7 mouse cellular contexts compared by ENCODE assay signal in the genomic region with DNA sequence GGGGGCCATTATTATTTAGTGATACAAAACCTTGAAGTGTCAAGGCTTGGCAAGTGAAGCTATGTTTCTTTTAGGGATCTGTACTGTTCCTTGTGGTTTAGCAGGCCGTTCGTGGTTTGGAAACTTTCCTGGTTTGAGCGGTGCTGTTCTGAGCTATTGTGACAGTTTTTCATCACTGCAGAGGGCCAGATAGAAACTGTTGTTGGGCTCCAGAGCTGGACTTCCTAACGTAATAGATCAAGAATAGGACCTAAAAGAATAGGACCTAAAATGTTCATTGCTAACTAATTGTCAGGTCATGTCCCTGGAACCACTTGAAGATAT. TPM values are rescaled to one million over a fixed set of nuclear protein-coding genes. Genes with fewer than 3 reads are reported as not detected.
DNase-seq lines count a peak whose midpoint lies in the region; ATAC-seq and TF ChIP-seq lines count a peak whose summit lies in the region.

No protein-coding gene starts in this region.

- DNase-seq in spleen, adult 2 months (ENCODE audit: low read depth in 1 of 2, low spot score in 2 of 2), result no peak
- DNase-seq in spleen, postnatal 14 days (ENCODE audit: low spot score in 2 of 2), result no peak
- DNase-seq in forebrain, embryonic 14.5 days (ENCODE audit: low spot score), result peak; percentile 5
- no peak for DNase-seq in liver, embryonic 14.5 days (ENCODE audit: low read depth in 3 of 3, low spot score in 3 of 3)
- DNase-seq in stomach, postnatal 0 days (ENCODE audit: low spot score), result no peak
- DNase-seq in left cerebral cortex, adult 9 months (ENCODE audit: low spot score in 2 of 2), result no peak

- H3K4me1 ChIP-seq in spleen, adult 2 months (ENCODE audit: control insufficient read depth, insufficient read depth, insufficient read length), result peaks cover 2% of the 10 kb centered on the region; the same call in 1 of the 2 replicates
- H3K4me1 ChIP-seq in forebrain, embryonic 14.5 days (ENCODE audit: control insufficient read depth, insufficient read depth, low read length), result peaks cover 3% of the 10 kb centered on the region; the same call in 1 of the 2 replicates
- peaks cover 0 to 4% of the 10 kb centered on the region in 2 experiments; a peak in 2 of 4 replicates for H3K4me1 ChIP-seq in liver, embryonic 14.5 days (replicated peaks; ENCODE audit: control insufficient read depth in 2 of 2, insufficient read depth in 2 of 2, low read length in 1 of 2)
- H3K4me1 ChIP-seq in stomach, postnatal 0 days (replicated peaks; ENCODE audit: control insufficient read depth, insufficient read depth), result no peaks in the 10 kb centered on the region

- 0 out of 2 replicates have a peak, but pooled peaks have one; percentile 1 for ATAC-seq in forebrain, embryonic 14.5 days
- no peak for ATAC-seq in liver, embryonic 14.5 days (ENCODE audit: insufficient read depth)
- ATAC-seq in stomach, postnatal 0 days (ENCODE audit: low FRiP score, low TSS enrichment), result no peak
- ATAC-seq in erythroid progenitor cell, adult 5-6 weeks (replicated peaks; ENCODE audit: low FRiP score, poor library complexity, severe bottlenecking), result no peak

- no peak for TF ChIP-seq POLR2A in spleen, adult 2 months (IDR thresholded peaks at IDR 0.05; ENCODE audit: low read depth, low read length)

- WGBS in spleen, adult 2 months, result under 1% methylated on average over 4 of the region's 4 CpGs
- 0% methylated on average over 4 of the region's 4 CpGs for WGBS in forebrain, embryonic 14.5 days
- 0% methylated on average over 4 of the region's 4 CpGs for WGBS in liver, embryonic 14.5 days (ENCODE audit: insufficient replicate concordance)
- 1% methylated on average over 4 of the region's 4 CpGs for WGBS in stomach, postnatal 0 days

- peak overlapping the region; percentile 69 for H3K4me2 ChIP-seq in forebrain, embryonic 14.5 days (ENCODE audit: low read length)
- peak overlapping the region; percentile 62 for H3K4me2 ChIP-seq in liver, embryonic 14.5 days (ENCODE audit: low read depth)
- peak overlapping the region; percentile 77 for H3K4me2 ChIP-seq in stomach, postnatal 0 days (replicated peaks; ENCODE audit: low read depth)

- H3K9ac ChIP-seq in forebrain, embryonic 14.5 days (ENCODE audit: low read length), result peak overlapping the region; percentile 60
- peak overlapping the region; percentile 75 for H3K9ac ChIP-seq in liver, embryonic 14.5 days (replicated peaks)
- peak overlapping the region; percentile 61 for H3K9ac ChIP-seq in stomach, postnatal 0 days (ENCODE audit: low read length)

- H3K27ac ChIP-seq in spleen, adult 2 months (ENCODE audit: insufficient read depth, low read length), result no peak overlapping the region
- no peak overlapping the region for H3K27ac ChIP-seq in forebrain, embryonic 14.5 days (ENCODE audit: low read depth, low read length)
- peak overlapping the region; percentile 24 for H3K27ac ChIP-seq in liver, embryonic 14.5 days
- H3K27ac ChIP-seq in stomach, postnatal 0 days (replicated peaks), result peak overlapping the region; percentile 53; the same call in 1 of the 2 replicates

- no peaks in the 10 kb centered on the region for H3K36me3 ChIP-seq in spleen, adult 2 months (ENCODE audit: control insufficient read depth, insufficient read depth, low read length)
- H3K36me3 ChIP-seq in forebrain, embryonic 14.5 days (ENCODE audit: control insufficient read depth, insufficient read depth, low read length), result 0 out of 2 replicates have a peak, but pooled peaks cover 12% of the 10 kb centered on the region
- peaks cover 13% of the 10 kb centered on the region for H3K36me3 ChIP-seq in liver, embryonic 14.5 days (replicated peaks; ENCODE audit: control insufficient read depth, insufficient read depth, low read depth)
- 0 out of 2 replicates have a peak, but pooled peaks cover 2% of the 10 kb centered on the region for H3K36me3 ChIP-seq in stomach, postnatal 0 days (ENCODE audit: control insufficient read depth, insufficient read depth, low read length)

- TF ChIP-seq EP300 in liver, embryonic 14.5 days (IDR thresholded peaks at IDR 0.05; ENCODE audit: low read depth), result 0 out of 2 replicates have a peak, but pooled peaks have one; percentile 0
- TF ChIP-seq EP300 in stomach, postnatal 0 days (optimal IDR thresholded peaks at IDR 0.05), result no peak

- no peaks in the 10 kb centered on the region for H3K27me3 ChIP-seq in spleen, adult 2 months (ENCODE audit: control insufficient read depth, insufficient read depth, low read length)
- H3K27me3 ChIP-seq in forebrain, embryonic 14.5 days (replicated peaks; ENCODE audit: control insufficient read depth, insufficient read depth, low read length), result no peaks in the 10 kb centered on the region
- H3K27me3 ChIP-seq in liver, embryonic 14.5 days (ENCODE audit: control insufficient read depth, insufficient read depth, low read length), result no peaks in the 10 kb centered on the region
- H3K27me3 ChIP-seq in stomach, postnatal 0 days (ENCODE audit: control insufficient read depth, insufficient read depth, low read length), result no peaks in the 10 kb centered on the region

- TF ChIP-seq CTCF in spleen, adult 2 months (IDR thresholded peaks at IDR 0.05; ENCODE audit: extremely low read depth, insufficient read depth, insufficient read length, insufficient replicate concordance), result no peak
- no peak for TF ChIP-seq CTCF in liver, embryonic 14.5 days (IDR thresholded peaks at IDR 0.05; ENCODE audit: low read depth)
- TF ChIP-seq CTCF in stomach, postnatal 0 days (IDR thresholded peaks at IDR 0.05; ENCODE audit: low read depth), result no peak

- no peaks in the 10 kb centered on the region for H3K9me3 ChIP-seq in forebrain, embryonic 14.5 days (replicated peaks; ENCODE audit: control insufficient read depth, low read length)
- H3K9me3 ChIP-seq in liver, embryonic 14.5 days (ENCODE audit: control insufficient read depth, low read length), result no peaks in the 10 kb centered on the region
- H3K9me3 ChIP-seq in stomach, postnatal 0 days (ENCODE audit: control insufficient read depth, low read length), result no peaks in the 10 kb centered on the region

- H3K4me3 ChIP-seq in spleen, adult 2 months (ENCODE audit: extremely low read depth, insufficient read depth, insufficient read length), result peak overlapping the region; percentile 77
- peak overlapping the region; percentile 63 for H3K4me3 ChIP-seq in forebrain, embryonic 14.5 days (ENCODE audit: low read depth, low read length)
- peak overlapping the region; percentile 80 to 88 for H3K4me3 ChIP-seq in liver, embryonic 14.5 days (ENCODE audit: insufficient read depth in 1 of 2, low read depth in 2 of 2, low read length in 2 of 2)
- H3K4me3 ChIP-seq in stomach, postnatal 0 days (ENCODE audit: low read depth, low read length), result peak overlapping the region; percentile 81

RNA-seq across cellular contexts. Expression of a gene that starts 0.4 kb away (rescaled TPM):
- 0.56 and 0.72 TPM in 2 replicates for polyA plus RNA-seq in spleen, adult 2 months (2012; rRNA removed)
- polyA plus RNA-seq in forebrain, embryonic 14.5 days (2014; fragmentation: Nextera tagmentation; extraction: Ambion mirVana), result 4.0 and 4.1 TPM in 2 replicates
- polyA plus RNA-seq in liver, embryonic 14.5 days (2012; rRNA removed), result 3.2 and 4.7 TPM in 2 replicates
- polyA plus RNA-seq in liver, embryonic 14.5 days (2014; fragmentation: Nextera tagmentation; extraction: Ambion mirVana), result 4.0 and 4.1 TPM in 2 replicates
- 1.1 and 1.4 TPM in 2 replicates for polyA plus RNA-seq in stomach, postnatal 0 days (2015; fragmentation: Nextera tagmentation; extraction: Ambion mirVana)
- total RNA-seq in erythroid progenitor cell, adult 5-6 weeks (2015; ENCODE audit: low replicate concordance), result 40.0 and 59.1 TPM in 2 replicates
- total RNA-seq in erythroid progenitor cell, adult 5-6 weeks (2017; ENCODE audit: low replicate concordance), result 45.4 and 60.6 TPM in 2 replicates

RNA-seq across cellular contexts. Expression of a gene that starts 0.5 kb away (rescaled TPM):
- polyA plus RNA-seq in spleen, adult 2 months (2012; rRNA removed), result 0.95 and 1.1 TPM in 2 replicates
- 36.7 and 41.8 TPM in 2 replicates for polyA plus RNA-seq in forebrain, embryonic 14.5 days (2014; fragmentation: Nextera tagmentation; extraction: Ambion mirVana)
- polyA plus RNA-seq in liver, embryonic 14.5 days (2012; rRNA removed), result 7.7 and 22.4 TPM in 2 replicates
- polyA plus RNA-seq in liver, embryonic 14.5 days (2014; fragmentation: Nextera tagmentation; extraction: Ambion mirVana), result 29.9 and 33.3 TPM in 2 replicates
- polyA plus RNA-seq in stomach, postnatal 0 days (2015; fragmentation: Nextera tagmentation; extraction: Ambion mirVana), result 23.2 and 23.3 TPM in 2 replicates
- total RNA-seq in erythroid progenitor cell, adult 5-6 weeks (2015; ENCODE audit: low replicate concordance), result 40.4 and 44.0 TPM in 2 replicates
- 57.6 and 78.3 TPM in 2 replicates for total RNA-seq in erythroid progenitor cell, adult 5-6 weeks (2017; ENCODE audit: low replicate concordance)

RNA-seq across cellular contexts. Expression of a gene that starts 54.5 kb away (rescaled TPM):
- 2.1 and 2.5 TPM in 2 replicates for polyA plus RNA-seq in spleen, adult 2 months (2012; rRNA removed)
- polyA plus RNA-seq in forebrain, embryonic 14.5 days (2014; fragmentation: Nextera tagmentation; extraction: Ambion mirVana), result 61.8 and 116 TPM in 2 replicates
- polyA plus RNA-seq in liver, embryonic 14.5 days (2012; rRNA removed), result 4.4 and 5.2 TPM in 2 replicates
- 4.8 and 5.5 TPM in 2 replicates for polyA plus RNA-seq in liver, embryonic 14.5 days (2014; fragmentation: Nextera tagmentation; extraction: Ambion mirVana)
- 12.3 and 13.0 TPM in 2 replicates for polyA plus RNA-seq in stomach, postnatal 0 days (2015; fragmentation: Nextera tagmentation; extraction: Ambion mirVana)
- not detected in 2 replicates for total RNA-seq in erythroid progenitor cell, adult 5-6 weeks (2015; ENCODE audit: low replicate concordance)
- total RNA-seq in erythroid progenitor cell, adult 5-6 weeks (2017; ENCODE audit: low replicate concordance), result 0.90 and 1.2 TPM in 2 replicates

Comparison
In these comparisons a context has a peak if more than half of its experiments do, and no peak if none do; other contexts are left out.
1. H3K27ac ChIP-seq: peak in liver, embryonic 14.5 days (single experiment) and stomach, postnatal 0 days (single experiment); none in spleen, adult 2 months (single experiment) and forebrain, embryonic 14.5 days (single experiment).
2. Peak in every context shown above with its lines, with median percentiles within 50 percentile points of each other: H3K4me3 ChIP-seq, H3K4me2 ChIP-seq and H3K9ac ChIP-seq.